Mouse (Mus musculus): Measurements from ENCODE around the gene Fam117b. TPM values are rescaled to one million over a fixed set of nuclear protein-coding genes. Genes with fewer than 3 reads are reported as not detected.

Fam117b gene
- total RNA-seq, 1 experiment from 2014 or later = 31.0 TPM

GRCm38 (mm10) chr1:59942057-59942790 is 29.4 kb downstream of the Fam117b start:
- no peak for ATAC-seq (replicated peaks in 1 of 2; ENCODE audit: insufficient read depth in 1 of 2, low FRiP score in 2 of 2, low TSS enrichment in 1 of 2, low read depth in 1 of 2, poor library complexity in 2 of 2, severe bottlenecking in 2 of 2)

GRCm38 (mm10) chr1:59943825-59944224 is 31.0 kb downstream of the Fam117b start:
- ATAC-seq (replicated peaks in 1 of 2; ENCODE audit: insufficient read depth in 1 of 2, low FRiP score in 2 of 2, low TSS enrichment in 1 of 2, low read depth in 1 of 2, poor library complexity in 2 of 2, severe bottlenecking in 2 of 2) = no peak

- no peak for ATAC-seq (replicated peaks in 1 of 2; ENCODE audit: insufficient read depth in 1 of 2, low FRiP score in 2 of 2, low TSS enrichment in 1 of 2, low read depth in 1 of 2, poor library complexity in 2 of 2, severe bottlenecking in 2 of 2)
These were observed 33.2 kb downstream of the Fam117b start for GRCm38 (mm10) chr1:59945969-59946368.

- ATAC-seq (replicated peaks in 1 of 2; ENCODE audit: insufficient read depth in 1 of 2, low FRiP score in 2 of 2, low TSS enrichment in 1 of 2, low read depth in 1 of 2, poor library complexity in 2 of 2, severe bottlenecking in 2 of 2) = no peak
These were observed 34.7 kb downstream of the Fam117b start for GRCm38 (mm10) chr1:59947509-59947908.

GRCm38 (mm10) chr1:59957206-59957605 is 44.4 kb downstream of the Fam117b start:
- no peak for ATAC-seq (replicated peaks in 1 of 2; ENCODE audit: insufficient read depth in 1 of 2, low FRiP score in 2 of 2, low TSS enrichment in 1 of 2, low read depth in 1 of 2, poor library complexity in 2 of 2, severe bottlenecking in 2 of 2)

GRCm38 (mm10) chr1:59959941-59960340 is 47.1 kb downstream of the Fam117b start:
- no peak for ATAC-seq (replicated peaks in 1 of 2; ENCODE audit: insufficient read depth in 1 of 2, low FRiP score in 2 of 2, low TSS enrichment in 1 of 2, low read depth in 1 of 2, poor library complexity in 2 of 2, severe bottlenecking in 2 of 2)

- ATAC-seq (replicated peaks in 1 of 2; ENCODE audit: insufficient read depth in 1 of 2, low FRiP score in 2 of 2, low TSS enrichment in 1 of 2, low read depth in 1 of 2, poor library complexity in 2 of 2, severe bottlenecking in 2 of 2) = no peak
These were observed 53.5 kb downstream of the Fam117b start for GRCm38 (mm10) chr1:59966171-59966785.

- ATAC-seq (replicated peaks in 1 of 2; ENCODE audit: insufficient read depth in 1 of 2, low FRiP score in 2 of 2, low TSS enrichment in 1 of 2, low read depth in 1 of 2, poor library complexity in 2 of 2, severe bottlenecking in 2 of 2) = peak in 1 of 2 experiments; percentile 59; a peak in 2 of 4 replicates
These were observed 54.5 kb downstream of the Fam117b start for GRCm38 (mm10) chr1:59967291-59967690.

- ATAC-seq (replicated peaks in 1 of 2; ENCODE audit: insufficient read depth in 1 of 2, low FRiP score in 2 of 2, low TSS enrichment in 1 of 2, low read depth in 1 of 2, poor library complexity in 2 of 2, severe bottlenecking in 2 of 2) = no peak
These were observed 73.8 kb downstream of the Fam117b start for GRCm38 (mm10) chr1:59986626-59987025.

GRCm38 (mm10) chr1:59987399-59988040 is 74.7 kb downstream of the Fam117b start:
- no peak for ATAC-seq (replicated peaks in 1 of 2; ENCODE audit: insufficient read depth in 1 of 2, low FRiP score in 2 of 2, low TSS enrichment in 1 of 2, low read depth in 1 of 2, poor library complexity in 2 of 2, severe bottlenecking in 2 of 2)

- 0 out of 4 replicates have a peak, but pooled peaks of 1 of the 2 experiments have one; percentile 9 for ATAC-seq (replicated peaks in 1 of 2; ENCODE audit: insufficient read depth in 1 of 2, low FRiP score in 2 of 2, low TSS enrichment in 1 of 2, low read depth in 1 of 2, poor library complexity in 2 of 2, severe bottlenecking in 2 of 2)
These were observed 82.8 kb downstream of the Fam117b start for GRCm38 (mm10) chr1:59995646-59996045.

GRCm38 (mm10) chr1:59997352-59997751 is 84.5 kb downstream of the Fam117b start:
- no peak for ATAC-seq (replicated peaks in 1 of 2; ENCODE audit: insufficient read depth in 1 of 2, low FRiP score in 2 of 2, low TSS enrichment in 1 of 2, low read depth in 1 of 2, poor library complexity in 2 of 2, severe bottlenecking in 2 of 2)

GRCm38 (mm10) chr1:60000319-60000718 is 87.5 kb downstream of the Fam117b start:
- ATAC-seq (replicated peaks in 1 of 2; ENCODE audit: insufficient read depth in 1 of 2, low FRiP score in 2 of 2, low TSS enrichment in 1 of 2, low read depth in 1 of 2, poor library complexity in 2 of 2, severe bottlenecking in 2 of 2) = no peak

GRCm38 (mm10) chr1:60007337-60007736 is 94.5 kb downstream of the Fam117b start:
- no peak for ATAC-seq (replicated peaks in 1 of 2; ENCODE audit: insufficient read depth in 1 of 2, low FRiP score in 2 of 2, low TSS enrichment in 1 of 2, low read depth in 1 of 2, poor library complexity in 2 of 2, severe bottlenecking in 2 of 2)

GRCm38 (mm10) chr1:60008743-60009142 is 95.9 kb downstream of the Fam117b start:
- no peak for ATAC-seq (replicated peaks in 1 of 2; ENCODE audit: insufficient read depth in 1 of 2, low FRiP score in 2 of 2, low TSS enrichment in 1 of 2, low read depth in 1 of 2, poor library complexity in 2 of 2, severe bottlenecking in 2 of 2)

- ATAC-seq (replicated peaks in 1 of 2; ENCODE audit: insufficient read depth in 1 of 2, low FRiP score in 2 of 2, low TSS enrichment in 1 of 2, low read depth in 1 of 2, poor library complexity in 2 of 2, severe bottlenecking in 2 of 2) = no peak
These were observed 101.0 kb downstream of the Fam117b start for GRCm38 (mm10) chr1:60013779-60014178.

GRCm38 (mm10) chr1:60015511-60015910 is 102.7 kb downstream of the Fam117b start:
- ATAC-seq (replicated peaks in 1 of 2; ENCODE audit: insufficient read depth in 1 of 2, low FRiP score in 2 of 2, low TSS enrichment in 1 of 2, low read depth in 1 of 2, poor library complexity in 2 of 2, severe bottlenecking in 2 of 2) = no peak

GRCm38 (mm10) chr1:60016136-60016611 is 103.4 kb downstream of the Fam117b start:
- peak; percentile 61 to 64 for ATAC-seq (replicated peaks in 1 of 2; ENCODE audit: insufficient read depth in 1 of 2, low FRiP score in 2 of 2, low TSS enrichment in 1 of 2, low read depth in 1 of 2, poor library complexity in 2 of 2, severe bottlenecking in 2 of 2)
